Mouse (Mus musculus) small intestine, adult 2 months (tissue): ENCODE measurements at regions not wholly inside any gene's neighbourhood (a gene's known extent, or its start where the extent isn't known, plus 50 kb on each side); places are given as distances from the start of the nearest gene placed in this dataset.
"Not testable (repeated sequence)": the region's sequence is repeated elsewhere in the genome, so short reads cannot be mapped to it uniquely, and the experiment has no call there.

Experiments
- H3K27ac ChIP-seq: fragments of 200-500 bp; 2 replicates; pipeline ENCODE4 v1.5.1; 2012; ENCODE audit warnings: low read depth, low read length, control low read depth, inconsistent platforms; ENCODE audit not compliant: insufficient read depth
- H3K27me3 ChIP-seq: fragments of 200-500 bp; 2 replicates; pipeline ENCODE4 v1.6.1; 2012; ENCODE audit warnings: mild to moderate bottlenecking, moderate library complexity, low read length, inconsistent platforms; ENCODE audit not compliant: control insufficient read depth, insufficient read depth
- H3K36me3 ChIP-seq: fragments of 200-500 bp; 2 replicates; pipeline ENCODE4 v1.6.1; 2012; ENCODE audit warnings: mild to moderate bottlenecking, low read length, control low read depth, inconsistent platforms; ENCODE audit not compliant: control insufficient read depth, insufficient read depth
- H3K4me1 ChIP-seq: fragments of 200-500 bp; 2 replicates; pipeline ENCODE4 v1.6.1; 2012; ENCODE audit warnings: low read length, inconsistent platforms, mixed read lengths; ENCODE audit not compliant: control insufficient read depth, insufficient read depth, insufficient read length
- H3K4me3 ChIP-seq: fragments of 200-500 bp; 2 replicates; pipeline ENCODE4 v1.5.1; 2012; ENCODE audit warnings: low read depth, mild to moderate bottlenecking, control low read depth, inconsistent platforms, low read length, moderate library complexity
- CTCF ChIP-seq: fragments of 200-500 bp; IDR thresholded peaks from 2 replicates; pipeline ENCODE4 v1.5.1; 2012; ENCODE audit warnings: low read depth, mild to moderate bottlenecking, control low read depth, inconsistent platforms, low read length, moderate library complexity, mixed read lengths; ENCODE audit not compliant: insufficient replicate concordance, insufficient read length; ENCODE audit errors: extremely low read depth
- POLR2A ChIP-seq: fragments of 200-500 bp; IDR thresholded peaks from 2 replicates; pipeline ENCODE4 v1.6.1; 2012; ENCODE audit warnings: low read depth, mild to moderate bottlenecking, control low read depth, inconsistent platforms, low read length, moderate library complexity
- WGBS: fragments of 180-500 bp; shearing (Covaris S2); methylation state at CpG from one replicate; pipeline ENCODE4 v1.1.7; 2018; 5-methylcytosine and 5-hydroxymethylcytosine counted together

- TF ChIP-seq POLR2A (no peak), CTCF (no peak)
- Histone ChIP-seq H3K4me1 (peaks cover 38% of the 10 kb centered on the region), H3K27ac (no peak overlapping the region), H3K27me3 (no peaks in the 10 kb centered on the region), H3K4me3 (no peak overlapping the region), H3K36me3 (no peaks in the 10 kb centered on the region)
- WGBS: 81% methylated on average over 11 of the region's 11 CpGs
These were observed 60.2 kb upstream of the Pim1 start for GRCm38 (mm10) chr17:29430401-29430800.

DNA sequence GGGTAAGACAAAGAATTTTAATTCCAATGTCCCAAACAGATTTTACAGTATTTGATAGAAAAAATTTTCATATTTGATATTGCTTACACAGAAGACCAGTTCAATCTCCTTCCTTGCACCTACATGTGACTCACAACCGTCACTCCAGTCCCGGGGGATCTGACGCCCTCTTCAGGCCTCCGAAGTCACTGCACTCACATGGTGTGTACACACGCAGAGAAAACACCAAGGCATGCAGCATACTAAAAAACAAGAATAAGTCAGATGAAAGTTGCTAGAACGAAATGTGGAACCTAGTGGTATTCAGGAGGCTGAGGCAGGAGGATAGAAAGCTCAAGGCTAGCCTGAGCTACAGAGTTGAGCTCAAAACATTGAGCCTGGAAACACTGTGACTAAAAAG, 59.7 kb upstream of the Pim1 start:
- no peaks in the 10 kb centered on the region for H3K27me3 ChIP-seq
- no peak overlapping the region for H3K27ac ChIP-seq
- 95% methylated on average over 6 of the region's 6 CpGs for WGBS

GRCm38 (mm10) chr17:29431553-29432297, 58.8 kb upstream of the Pim1 start:
- WGBS: 51% methylated on average over 8 of the region's 8 CpGs
- peak overlapping the region; percentile 4; the same call in 1 of the 2 replicates for H3K27ac ChIP-seq

More for the DNA sequence above, 59.7 kb upstream of the Pim1 start:
- Histone ChIP-seq H3K4me3 (no peak overlapping the region), H3K4me1 (peaks cover 41% of the 10 kb centered on the region), H3K36me3 (no peaks in the 10 kb centered on the region)
- no peak for TF ChIP-seq POLR2A
- no peak for TF ChIP-seq CTCF

GRCm38 (mm10) chr17:29432666-29433065, 57.9 kb upstream of the Pim1 start:
- H3K27ac ChIP-seq: no peak overlapping the region
- H3K4me1 ChIP-seq: peaks cover 47% of the 10 kb centered on the region
- no peak for TF ChIP-seq CTCF
- no peak for TF ChIP-seq POLR2A
- no peak overlapping the region for H3K4me3 ChIP-seq
- 93% methylated on average over 8 of the region's 8 CpGs for WGBS
- no peaks in the 10 kb centered on the region for H3K36me3 ChIP-seq
- H3K27me3 ChIP-seq: no peaks in the 10 kb centered on the region

More at GRCm38 (mm10) chr17:29431553-29432297, 58.8 kb upstream of the Pim1 start:
- Histone ChIP-seq H3K36me3 (no peaks in the 10 kb centered on the region), H3K4me3 (no peak overlapping the region), H3K4me1 (peaks cover 42% of the 10 kb centered on the region), H3K27me3 (no peaks in the 10 kb centered on the region)
- TF ChIP-seq CTCF (no peak), POLR2A (no peak)

DNA sequence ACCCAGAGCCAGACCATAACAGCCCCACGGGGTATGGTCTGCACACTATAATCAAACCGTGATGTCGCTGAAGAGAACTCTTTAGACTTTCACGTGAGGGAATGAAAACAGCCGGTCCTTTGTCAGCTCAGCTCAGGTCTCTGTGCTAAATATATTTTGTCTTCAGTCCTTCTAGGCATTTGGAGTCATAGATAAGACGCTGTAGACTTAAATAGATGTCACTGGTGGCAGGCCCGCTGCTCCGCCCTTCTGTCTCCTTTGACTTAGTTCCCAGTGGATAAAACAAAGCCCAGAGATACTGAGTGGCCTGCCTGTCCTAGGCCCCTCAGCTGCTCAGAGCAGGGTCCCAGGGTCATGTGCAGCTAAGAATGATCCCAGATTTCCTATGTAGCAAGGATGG, 57.2 kb upstream of the Pim1 start:
- H3K36me3 ChIP-seq: no peaks in the 10 kb centered on the region
- peaks cover 40% of the 10 kb centered on the region for H3K4me1 ChIP-seq
- H3K27ac ChIP-seq: no peak overlapping the region
- WGBS: 77% methylated on average over 8 of the region's 8 CpGs
- H3K4me3 ChIP-seq: no peak overlapping the region
- no peaks in the 10 kb centered on the region for H3K27me3 ChIP-seq
- TF ChIP-seq POLR2A (no peak), CTCF (no peak)

GRCm38 (mm10) chr17:29434074-29434944, 56.2 kb upstream of the Pim1 start:
- Histone ChIP-seq H3K27me3 (no peaks in the 10 kb centered on the region), H3K4me3 (no peak overlapping the region), H3K4me1 (peaks cover 37% of the 10 kb centered on the region), H3K27ac (peak overlapping the region; percentile 31; the same call in 1 of the 2 replicates), H3K36me3 (no peaks in the 10 kb centered on the region)
- WGBS: 75% methylated on average over 20 of the region's 20 CpGs
- TF ChIP-seq CTCF (no peak), POLR2A (no peak)

GRCm38 (mm10) chr17:29435345-29436006, 55.1 kb upstream of the Pim1 start:
- Histone ChIP-seq H3K4me1 (peaks cover 43% of the 10 kb centered on the region), H3K27ac (peak overlapping the region; percentile 60), H3K27me3 (no peaks in the 10 kb centered on the region), H3K4me3 (no peak overlapping the region), H3K36me3 (no peaks in the 10 kb centered on the region)
- WGBS: 93% methylated on average over 9 of the region's 9 CpGs
- TF ChIP-seq POLR2A (no peak), CTCF (no peak)

- Histone ChIP-seq H3K4me1 (peaks cover 46% of the 10 kb centered on the region), H3K27ac (peak overlapping the region; percentile 48), H3K4me3 (peak overlapping the region; percentile 57)
- 87% methylated on average over 9 of the region's 9 CpGs for WGBS
- H3K27me3 ChIP-seq, H3K36me3 ChIP-seq: not testable (repeated sequence)
These were observed 54.1 kb upstream of the Pim1 start for GRCm38 (mm10) chr17:29436484-29436870.
